Mouse (Mus musculus) retina, adult 2 months (tissue): Measurements from ENCODE around the gene Slc44a4.
A peak's percentile ranks its signal among the peaks of the same experiment; 100 is the strongest.

ENCODE experiments used
- DNase-seq: peaks from one replicate; pipeline ENCODE4 v3.0.0-alpha.2; 2012; ENCODE audit warnings: low read depth, low spot score

Gene Slc44a4

DNA sequence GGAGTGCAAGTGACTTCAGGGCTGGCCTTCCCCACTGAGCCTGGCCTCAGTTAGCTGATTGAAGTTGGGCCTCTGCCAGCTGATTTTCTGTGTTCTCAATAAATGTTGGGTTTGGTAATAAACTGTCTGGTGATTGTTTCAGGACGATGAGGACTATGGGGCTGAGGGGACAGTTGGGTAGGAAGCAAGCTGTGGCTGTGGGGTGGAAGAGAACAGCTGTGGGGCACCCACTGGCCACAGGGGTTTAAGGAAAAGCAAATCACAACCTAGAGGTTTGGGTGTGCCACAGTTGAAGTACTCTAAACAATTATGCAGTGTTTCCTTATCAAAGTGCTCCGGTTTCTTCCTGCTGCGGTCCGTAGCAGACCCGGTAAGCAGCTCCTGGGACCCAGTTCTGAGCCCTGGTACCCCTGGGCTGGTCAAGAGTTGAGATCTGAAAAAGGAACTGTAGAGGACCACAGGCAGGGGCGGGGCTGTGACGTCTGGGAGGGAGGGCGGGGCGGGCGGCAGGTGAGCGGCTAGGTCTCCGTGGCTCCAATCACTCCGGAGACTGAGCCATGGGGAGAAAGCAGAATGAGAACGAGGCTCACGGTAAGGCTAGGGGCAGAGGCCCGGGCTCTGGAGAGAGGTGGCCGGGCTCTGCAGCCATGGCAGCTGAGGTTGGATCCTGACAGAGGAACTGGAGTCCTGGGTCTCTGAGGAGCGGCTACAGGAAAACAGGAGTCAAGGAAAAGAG is at the start of gene Slc44a4:
Gene Slc44a4 (plus strand): TSS at position 537 of the 736 bp plus-strand sequence.
- no peak for DNase-seq

DNA sequence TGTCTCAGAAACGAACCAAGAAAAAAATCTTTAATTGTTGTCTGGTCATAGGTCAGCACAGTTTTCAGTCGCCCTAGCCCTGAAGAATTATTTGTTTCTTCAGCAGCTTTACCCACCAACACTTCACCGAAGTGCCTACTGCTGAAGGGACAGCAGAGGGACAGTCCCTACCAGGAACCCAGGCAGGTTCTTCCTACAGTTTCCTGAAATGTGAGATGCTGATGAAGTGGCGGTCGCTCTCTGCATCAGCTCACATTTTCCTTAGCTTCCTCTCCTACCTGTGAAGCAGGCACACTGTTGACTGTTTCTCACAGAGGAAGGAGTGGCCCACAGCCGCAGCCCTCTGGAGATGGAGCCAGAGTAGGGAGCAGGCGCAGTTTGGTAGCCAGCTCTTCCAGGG is 48.3 kb upstream of the Slc44a4 start:
- no peak for DNase-seq

DNA sequence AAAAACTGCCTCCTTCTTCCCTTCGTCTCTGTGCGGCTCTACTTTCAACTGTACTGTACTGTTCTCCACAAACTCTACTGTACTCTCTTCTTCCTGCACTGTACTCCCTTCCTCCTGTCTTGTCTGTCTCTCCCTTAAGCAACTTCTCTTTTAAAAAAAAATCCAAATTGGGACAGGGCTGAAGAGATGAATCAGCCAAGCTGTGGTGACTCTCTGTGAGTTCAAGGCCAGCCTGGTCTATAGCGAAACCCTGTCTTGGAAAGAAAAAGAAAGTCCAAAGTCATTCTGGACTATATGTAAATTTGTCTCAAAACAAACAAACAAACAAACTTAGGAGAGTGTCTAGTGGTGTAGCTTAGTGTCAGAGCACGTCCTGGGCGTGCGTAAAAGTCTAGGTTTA is 39.9 kb upstream of the Slc44a4 start:
- DNase-seq = no peak

DNA sequence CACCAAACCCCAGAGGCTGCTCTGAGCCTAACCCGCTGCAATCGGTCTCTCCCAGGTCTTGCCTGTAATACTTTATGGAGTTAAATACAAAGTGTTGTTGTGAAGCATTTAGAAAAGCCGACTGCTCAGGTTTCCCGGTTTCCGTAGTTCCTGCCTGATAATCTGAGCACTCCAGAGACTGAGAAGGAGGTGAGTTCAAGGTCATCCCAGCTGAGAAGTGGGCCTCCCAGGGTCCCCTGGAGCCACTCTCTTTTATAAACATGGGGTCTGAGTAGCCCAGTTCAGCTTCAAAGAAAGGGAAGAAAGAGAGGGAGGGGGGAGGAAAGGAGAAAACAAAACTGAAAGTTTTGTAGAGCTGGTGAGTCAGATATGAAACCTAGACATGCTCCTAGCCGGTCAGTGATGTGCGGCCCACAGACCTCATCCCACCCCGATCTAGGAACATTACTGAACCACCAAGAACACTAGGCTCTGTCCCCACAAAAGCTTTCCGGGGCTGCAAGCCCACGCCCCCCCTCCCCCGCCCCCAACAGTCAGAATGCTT is 34.9 kb upstream of the Slc44a4 start, which contains the start of gene Zbtb12:
Gene Zbtb12 (plus strand): TSS at position 148 of the 544 bp plus-strand sequence.
- no peak for DNase-seq

DNA sequence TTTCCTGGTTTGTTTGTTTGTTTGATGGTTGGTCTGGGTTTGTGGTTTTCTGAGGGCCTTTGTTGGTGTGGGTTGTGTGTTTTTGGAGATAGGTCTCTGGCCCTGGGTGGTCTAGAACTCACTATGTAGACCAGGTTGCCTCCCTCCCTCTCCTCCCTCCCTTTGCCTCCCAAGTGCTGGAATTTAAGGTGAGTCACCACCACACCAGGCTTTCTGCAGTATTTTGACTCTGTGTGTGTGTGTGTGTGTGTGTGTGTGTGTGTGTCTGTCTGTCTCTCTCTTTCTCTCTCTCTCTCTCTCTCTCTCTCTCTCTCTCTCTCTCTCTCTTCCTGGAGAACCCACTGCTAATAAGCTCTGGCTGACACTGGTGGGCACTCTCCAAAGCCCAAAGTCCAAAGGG is 33.1 kb upstream of the Slc44a4 start:
- no peak for DNase-seq

DNA sequence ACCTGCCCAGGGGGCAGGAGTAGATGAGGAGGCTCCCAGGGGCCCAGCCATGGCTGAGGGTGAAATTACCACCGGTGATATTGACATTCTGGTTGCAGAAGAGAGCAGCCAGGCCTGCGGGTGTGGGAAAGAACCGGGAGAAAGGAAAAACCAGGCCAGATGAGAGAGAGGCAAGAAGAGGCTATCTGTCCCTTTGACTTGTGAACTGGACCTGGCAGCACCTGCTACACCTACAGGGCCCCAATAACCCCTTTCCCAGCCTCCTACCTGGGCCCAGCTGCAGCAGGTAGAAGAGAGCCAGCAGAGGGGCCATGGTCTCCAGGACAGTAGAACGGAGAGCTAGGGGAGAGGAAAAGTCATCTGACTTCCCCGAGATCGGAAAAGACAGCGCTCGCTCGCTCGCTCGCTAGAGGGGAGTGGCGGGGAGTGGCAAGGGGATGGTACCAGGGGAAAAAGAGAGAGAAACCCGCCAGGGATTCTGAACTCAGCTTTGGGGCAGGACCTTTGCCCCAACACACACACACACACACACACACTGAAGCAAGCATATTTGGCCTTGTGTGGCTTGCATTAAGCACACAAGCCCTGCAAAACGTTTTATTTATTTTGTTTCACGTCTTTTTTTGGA is 32.5 kb upstream of the Slc44a4 start, which contains the start of gene Gm20547:
Gene Gm20547 (minus strand): TSS at position 360 of the 628 bp plus-strand sequence.
- no peak for DNase-seq

DNA sequence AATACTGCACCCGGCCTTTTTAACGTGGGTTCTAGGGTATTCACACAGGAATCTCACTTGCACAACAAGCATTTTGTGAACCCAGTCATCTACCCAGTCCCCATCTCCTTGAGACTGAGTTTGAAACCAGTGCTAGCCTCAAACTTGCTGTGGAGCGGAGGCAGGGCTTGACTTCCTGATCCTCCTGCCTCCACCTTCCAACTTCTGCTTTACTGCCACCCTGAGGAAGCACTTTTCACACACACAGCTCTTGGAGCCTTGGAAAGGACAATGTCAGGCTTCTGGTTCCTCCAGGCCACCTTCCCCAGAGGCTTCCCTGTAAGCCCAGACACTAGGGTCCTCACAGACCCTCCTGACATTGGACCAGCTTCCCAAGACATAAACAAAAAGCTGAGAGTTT is 30.9 kb upstream of the Slc44a4 start:
- DNase-seq = no peak

DNA sequence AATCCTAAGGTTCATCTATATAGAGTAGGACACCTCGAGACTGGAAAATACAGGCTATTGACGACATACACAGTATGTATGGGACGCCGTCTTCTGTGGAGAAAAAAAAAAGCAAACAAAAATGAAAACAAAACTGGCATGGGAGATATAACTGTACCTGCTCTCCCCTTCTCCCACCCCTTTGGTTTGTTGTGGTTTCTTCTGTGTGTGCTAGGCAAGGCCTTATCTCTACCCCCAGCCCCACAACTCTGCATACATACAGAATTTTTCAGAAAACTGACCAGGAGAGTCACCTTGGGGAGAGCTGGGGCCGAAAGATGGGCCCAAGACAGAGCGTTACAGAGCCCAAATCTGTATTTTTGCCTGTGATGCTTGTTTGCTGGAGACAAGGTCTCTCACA is 29.6 kb upstream of the Slc44a4 start:
- no peak for DNase-seq

DNA sequence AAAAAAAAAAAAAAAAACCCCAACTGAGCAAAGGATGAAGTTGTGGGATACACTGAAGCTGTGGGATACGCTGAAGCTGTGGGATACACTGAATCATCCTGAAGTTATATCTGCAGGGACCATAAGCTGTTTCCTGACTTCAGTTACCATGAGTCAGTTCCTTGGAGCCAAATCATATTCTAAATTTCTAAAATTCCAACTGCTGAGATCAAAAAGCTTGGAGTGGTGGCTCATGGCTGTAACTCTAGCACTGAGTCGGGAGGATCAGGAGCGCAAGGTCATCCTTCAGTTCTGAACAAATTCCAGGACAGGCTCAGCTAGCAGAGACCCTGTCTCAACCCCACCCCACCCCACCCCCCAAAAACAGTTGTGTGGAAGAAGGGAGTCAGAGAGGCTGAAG is 28.7 kb upstream of the Slc44a4 start:
- DNase-seq = no peak

DNA sequence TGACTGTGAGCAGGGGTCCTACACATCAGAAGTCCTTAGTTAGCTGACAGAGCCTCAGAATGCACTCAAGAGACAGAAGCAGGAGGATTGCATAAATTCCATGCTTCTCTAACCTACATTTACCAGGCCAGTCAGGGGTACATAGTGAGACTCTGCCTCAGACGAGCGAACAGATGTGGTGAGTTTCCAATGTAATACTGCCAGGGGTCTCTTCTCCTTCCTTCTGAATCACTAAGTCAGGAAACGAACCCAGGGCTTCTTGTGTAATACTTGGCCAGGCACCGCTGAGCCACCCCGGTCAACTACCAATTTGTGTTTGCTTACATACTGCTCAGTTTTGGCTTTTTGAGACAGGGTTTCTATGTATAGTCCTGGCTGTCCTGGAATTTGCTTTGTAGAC is 26.3 kb upstream of the Slc44a4 start:
- DNase-seq = no peak

DNA sequence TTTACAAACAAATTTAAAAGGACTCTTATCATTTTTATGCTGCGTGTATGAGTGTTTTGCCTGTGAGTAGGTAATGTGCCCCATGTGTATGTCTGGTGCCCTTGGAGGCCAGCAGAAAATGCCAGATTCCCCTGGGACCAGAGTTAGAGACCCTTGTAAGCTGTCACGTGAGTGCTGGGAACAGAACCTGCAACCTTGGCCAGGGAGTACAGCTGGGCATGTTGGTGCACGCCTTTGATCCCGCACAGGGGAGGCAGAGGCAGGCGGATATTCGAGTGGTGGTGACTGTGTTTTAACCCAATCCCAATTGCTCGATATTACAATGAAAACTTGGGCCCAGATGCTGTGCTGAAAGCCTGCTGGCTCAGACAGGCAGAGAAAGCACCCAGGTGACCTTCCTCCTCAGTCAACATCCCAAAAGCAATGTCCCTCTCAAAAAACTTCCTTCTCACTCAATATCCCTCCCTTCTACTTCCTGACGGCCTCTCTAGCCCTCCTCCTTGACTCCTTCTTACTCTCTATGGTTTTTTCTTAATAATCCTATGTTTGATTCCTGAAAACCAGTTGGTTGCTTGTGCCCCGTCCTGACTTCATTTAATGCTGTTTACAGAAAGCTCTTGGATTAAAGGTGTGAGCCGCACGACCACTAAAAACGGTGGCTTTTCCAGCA is 24.1 kb upstream of the Slc44a4 start:
- no peak for DNase-seq

DNA sequence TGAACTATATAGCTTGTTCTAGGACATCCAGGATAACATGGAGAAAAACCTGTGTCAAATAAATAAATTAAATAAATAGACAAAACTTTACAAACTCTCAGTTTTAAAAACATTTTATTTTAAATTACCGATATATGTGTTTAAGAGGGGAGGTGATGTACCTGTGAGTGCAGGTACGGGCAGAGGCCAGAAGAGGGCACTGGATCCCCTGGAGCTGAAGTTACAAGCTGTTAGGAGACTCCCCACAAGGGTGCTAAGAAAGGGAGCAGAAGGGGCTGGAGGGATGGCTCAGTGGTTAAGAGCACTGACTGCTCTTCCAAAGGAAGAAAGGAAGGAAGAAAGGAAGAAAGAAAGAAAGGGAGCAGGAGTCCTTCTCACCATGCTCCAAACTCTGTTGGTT is 22.9 kb upstream of the Slc44a4 start:
- DNase-seq = no peak

DNA sequence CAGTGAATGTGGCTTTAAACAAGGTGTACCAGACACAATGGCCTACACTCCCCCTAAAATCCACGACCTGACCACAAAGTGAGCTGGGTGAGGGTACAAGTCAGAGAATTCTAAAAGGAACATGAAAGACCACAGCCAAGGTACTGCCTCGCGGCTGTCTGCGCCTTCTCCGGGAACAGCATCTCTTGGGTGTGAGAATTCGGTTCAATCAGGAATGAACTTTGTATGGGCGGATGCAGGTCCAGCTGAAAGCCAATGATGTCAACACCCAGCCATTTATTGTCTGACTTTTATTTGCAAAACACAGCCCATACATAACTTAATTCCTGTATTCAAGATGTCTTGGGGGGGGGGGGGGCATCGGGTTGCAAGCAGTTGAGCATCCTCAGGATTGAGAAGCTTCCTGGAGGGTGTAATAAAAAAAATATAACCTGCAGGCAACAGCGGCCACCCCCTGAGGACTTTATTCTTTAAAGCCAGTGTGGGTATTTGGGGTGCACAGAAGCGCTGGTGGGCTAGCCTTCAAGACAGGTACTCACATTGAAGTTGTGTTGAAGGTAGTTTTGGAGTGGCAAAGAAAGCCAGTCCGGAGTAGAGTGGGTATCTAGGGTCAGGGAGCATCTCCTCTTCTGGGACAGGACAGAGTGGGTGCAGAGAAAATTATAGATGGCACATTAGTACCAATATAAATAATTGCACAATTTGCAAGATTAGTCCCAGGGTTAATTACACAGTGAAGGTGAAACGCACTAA is 21.0 kb upstream of the Slc44a4 start:
- no peak for DNase-seq

DNA sequence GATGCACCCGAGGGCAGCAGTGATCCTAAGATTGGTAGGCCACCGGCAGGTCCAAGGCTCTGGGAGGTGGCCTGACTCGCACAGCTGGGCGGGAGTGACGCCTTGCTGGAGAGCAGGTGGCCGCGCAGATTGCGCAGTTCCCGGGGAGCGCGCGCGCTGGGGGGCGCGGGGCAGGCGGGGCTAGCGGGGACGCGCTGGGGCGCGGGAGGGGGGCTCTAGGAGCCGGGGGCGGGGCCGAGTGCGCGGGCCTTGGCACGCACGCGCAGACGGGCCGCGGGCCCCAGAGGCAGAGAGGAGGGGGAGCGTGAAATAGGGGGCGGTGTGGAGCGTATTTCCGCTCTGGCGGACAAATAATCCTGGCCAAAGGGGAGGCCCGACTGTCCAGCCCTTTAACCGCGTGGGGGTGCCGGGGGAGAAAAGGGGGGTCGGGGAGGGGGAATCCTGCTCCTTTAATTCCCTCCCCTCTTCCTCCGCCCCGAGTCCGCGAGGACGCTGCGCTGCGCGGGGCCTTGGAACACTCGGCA is 20.1 kb upstream of the Slc44a4 start:
- DNase-seq = peak; percentile 99

DNA sequence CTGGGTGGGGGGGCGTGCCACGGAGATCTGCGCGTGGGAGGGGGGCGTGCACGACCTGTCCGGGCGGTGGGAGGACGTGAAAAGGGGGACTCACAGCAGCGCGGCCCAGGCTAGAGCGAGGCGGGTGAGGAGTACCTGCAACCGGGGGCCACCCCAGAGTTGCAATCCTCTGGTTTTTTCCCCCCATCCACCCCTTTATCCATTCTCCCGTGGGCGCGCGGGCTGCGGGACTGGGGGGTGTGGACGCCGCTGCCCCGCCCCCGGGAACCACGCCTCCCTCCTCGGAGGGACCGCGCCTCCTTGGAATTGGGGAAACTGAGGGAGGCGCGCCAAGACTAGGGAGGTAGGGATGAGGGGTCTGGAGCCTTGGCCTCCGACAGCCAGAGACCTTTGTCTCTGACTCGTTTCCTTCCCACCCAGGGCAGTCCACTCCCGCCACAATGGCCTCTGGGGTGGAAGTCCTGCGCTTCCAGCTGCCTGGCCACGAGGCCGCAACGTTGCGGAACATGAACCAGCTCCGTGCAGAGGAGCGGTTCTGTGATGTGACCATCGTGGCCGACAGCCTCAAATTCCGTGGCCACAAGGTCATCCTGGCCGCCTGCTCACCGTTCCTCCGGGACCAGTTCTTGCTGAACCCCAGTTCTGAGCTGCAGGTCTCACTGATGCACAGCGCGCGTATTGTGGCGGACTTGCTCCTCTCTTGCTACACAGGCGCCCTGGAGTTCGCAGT is 19.3 kb upstream of the Slc44a4 start:
- DNase-seq = no peak

DNA sequence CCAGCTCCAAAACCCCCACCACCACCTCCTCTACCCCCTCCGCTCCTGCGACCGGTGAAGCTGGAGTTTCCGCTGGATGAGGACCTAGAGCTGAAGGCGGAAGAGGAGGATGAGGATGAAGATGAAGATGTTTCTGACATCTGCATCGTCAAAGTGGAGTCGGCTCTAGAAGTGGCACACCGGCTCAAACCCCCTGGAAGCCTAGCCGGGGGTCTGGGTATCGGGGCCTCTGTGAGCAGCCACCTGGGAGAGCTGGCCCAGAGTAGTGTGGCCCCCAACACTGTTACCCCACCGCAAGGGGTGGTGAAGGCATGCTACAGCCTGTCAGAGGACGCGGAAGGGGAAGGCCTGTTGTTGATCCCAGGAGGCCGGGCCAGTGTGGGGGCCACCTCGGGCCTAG is 18.5 kb upstream of the Slc44a4 start:
- no peak for DNase-seq

DNA sequence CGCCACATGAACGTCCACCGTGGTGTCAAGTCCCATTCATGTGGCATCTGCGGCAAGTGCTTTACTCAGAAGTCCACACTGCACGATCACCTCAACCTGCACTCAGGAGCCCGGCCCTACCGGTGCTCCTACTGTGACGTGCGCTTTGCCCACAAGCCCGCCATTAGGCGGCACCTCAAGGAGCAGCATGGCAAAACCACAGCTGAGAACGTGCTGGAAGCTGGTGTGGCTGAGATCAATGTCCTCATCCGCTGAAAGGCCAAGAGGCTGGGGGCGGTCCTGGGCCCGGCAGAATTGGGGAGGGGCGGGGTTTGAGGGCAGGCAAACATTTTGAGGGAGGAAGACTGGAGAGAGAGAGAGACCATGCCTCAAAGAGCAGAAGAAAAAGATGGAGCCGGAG is 17.9 kb upstream of the Slc44a4 start:
- no peak for DNase-seq

DNA sequence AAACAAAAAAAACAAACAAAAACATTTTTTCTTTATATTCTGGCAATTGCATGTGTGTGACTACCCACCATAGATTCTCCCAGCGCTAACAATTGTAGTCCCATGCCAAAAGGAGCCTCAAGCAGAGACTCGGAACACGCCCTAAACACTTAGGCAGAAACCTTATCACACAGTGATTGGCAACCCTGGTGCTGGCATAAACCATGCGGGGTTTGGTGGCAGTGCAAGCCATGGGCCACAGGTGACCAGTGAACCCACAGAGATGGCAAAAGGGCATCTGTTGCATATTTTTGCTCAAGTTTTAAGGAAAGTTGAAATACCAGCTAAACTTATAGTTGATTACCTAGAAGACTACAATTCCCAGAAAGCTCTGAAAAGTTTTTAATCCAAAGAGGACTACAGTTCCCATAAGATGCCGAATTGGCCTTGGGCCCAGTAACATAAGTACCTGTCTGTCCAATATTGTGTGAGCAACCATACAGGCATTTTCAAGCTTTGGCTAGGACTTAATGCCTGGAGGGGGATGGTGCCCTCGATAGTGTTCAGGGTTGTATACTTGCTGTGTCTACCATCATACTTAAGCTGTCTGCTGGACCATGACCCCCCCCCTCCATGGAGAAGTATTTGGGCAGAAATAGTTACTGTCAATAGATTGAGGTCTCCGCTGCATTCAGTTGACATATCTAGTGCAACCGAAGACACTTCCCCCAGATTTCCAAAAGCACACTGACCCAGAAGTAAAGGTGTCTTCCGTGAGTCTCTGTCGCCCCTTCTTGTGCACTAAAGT is 16.7 kb upstream of the Slc44a4 start:
- no peak for DNase-seq

DNA sequence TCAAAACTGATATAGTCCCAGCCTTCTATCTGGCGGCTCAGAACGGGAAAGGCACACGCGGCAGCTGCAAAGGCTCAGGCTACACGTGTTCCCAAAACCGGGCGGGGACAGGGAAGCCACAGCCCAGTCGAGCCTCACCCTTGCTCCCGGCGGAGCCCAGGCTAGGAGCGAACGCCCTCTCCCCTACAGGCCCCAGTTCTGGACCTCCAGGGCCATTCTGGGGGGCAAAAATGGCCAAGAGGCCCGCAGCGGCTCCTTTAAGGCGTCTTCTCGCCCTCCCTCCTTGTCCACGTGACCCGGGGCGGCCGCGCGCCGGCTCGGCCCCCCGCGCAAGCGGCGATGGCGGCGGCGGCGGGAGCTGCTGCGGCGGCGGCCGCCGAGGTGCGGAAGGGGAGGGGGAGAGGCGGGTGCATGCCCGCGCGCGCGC is 16.1 kb upstream of the Slc44a4 start, which contains the start of the genes C2 and Ehmt2:
Gene C2 (minus strand): TSS at position 106 of the 427 bp plus-strand sequence.
Gene Ehmt2 (plus strand): TSS at position 310 of the 427 bp plus-strand sequence.
- peak; percentile 53 for DNase-seq

DNA sequence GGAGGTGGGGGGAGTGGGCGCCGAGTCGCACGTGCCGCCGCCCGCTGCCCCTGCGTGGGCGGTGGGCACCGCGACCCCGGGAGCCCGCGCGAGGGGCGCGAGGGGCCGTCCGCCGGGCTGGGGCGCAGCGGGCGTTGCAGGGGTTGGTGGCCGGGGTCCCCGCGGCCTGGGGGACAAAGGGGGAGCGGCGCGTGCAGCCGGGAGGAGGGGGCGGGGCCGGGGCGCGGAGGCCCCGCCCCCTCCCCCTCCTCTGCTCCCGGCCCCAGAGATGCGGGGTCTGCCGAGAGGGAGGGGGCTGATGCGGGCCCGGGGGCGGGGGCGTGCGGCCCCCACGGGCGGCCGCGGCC is 15.6 kb upstream of the Slc44a4 start:
- DNase-seq = no peak
